Mouse (Mus musculus): ENCODE results near the gene Zhx3.

GRCm38 (mm10) chr2:160887859-160888258 lies 15.1 kb upstream of the Zhx3 start:
- no peak for TF ChIP-seq CTCF (IDR thresholded peaks at IDR 0.05; ENCODE audit: insufficient read depth, low read length)
- TF ChIP-seq POLR2A (IDR thresholded peaks at IDR 0.05; ENCODE audit: borderline replicate concordance, extremely low read depth, low read depth, low read length): peak; percentile 29; the same call in 1 of the 2 replicates

All from lung, adult 2 months (tissue).